Mouse (Mus musculus): ENCODE results near the gene Klhl32.

- TF ChIP-seq CTCF (IDR thresholded peaks at IDR 0.05; ENCODE audit: low read depth, low read length), result no peak
- TF ChIP-seq POLR2A (IDR thresholded peaks at IDR 0.05; ENCODE audit: extremely low read depth, insufficient read depth, low read length), result no peak
Measured at GRCm38 (mm10) chr4:24838567-24838966, 12.4 kb downstream of the Klhl32 start.

All from liver, adult 2 months (tissue).